Mouse (Mus musculus) midbrain, embryonic 16.5 days (tissue): ENCODE measurements at regions not wholly inside any gene's neighbourhood (a gene's known extent, or its start where the extent isn't known, plus 50 kb on each side); places are given as distances from the start of the nearest gene placed in this dataset.

Source experiments
- ATAC-seq: fragments of 200-750 bp; cut with Nextera tagmentation; 2 replicates; pipeline ENCODE4 v1.8.0; 2017; ENCODE audit warnings: moderate TSS enrichment
- H3K27ac ChIP-seq: fragments of 300-500 bp; sonication (generic); 2 replicates; pipeline ENCODE4 v1.5.1; 2014; ENCODE audit warnings: mild to moderate bottlenecking, low read length, mixed read lengths
- H3K27me3 ChIP-seq: fragments of 300-500 bp; sonication (generic); 2 replicates; pipeline ENCODE4 v1.6.1; 2014; ENCODE audit warnings: low read depth, low read length, mixed read lengths; ENCODE audit not compliant: control insufficient read depth, insufficient read depth
- H3K36me3 ChIP-seq: fragments of 300-500 bp; sonication (generic); 2 replicates; pipeline ENCODE4 v1.6.1; 2014; ENCODE audit warnings: mild to moderate bottlenecking, low read length, moderate library complexity, mixed read lengths; ENCODE audit not compliant: control insufficient read depth, insufficient read depth
- H3K4me1 ChIP-seq: fragments of 300-500 bp; sonication (generic); 2 replicates; pipeline ENCODE4 v1.6.1; 2014; ENCODE audit warnings: mild to moderate bottlenecking, low read length, mixed read lengths; ENCODE audit not compliant: control insufficient read depth, insufficient read depth
- H3K4me2 ChIP-seq: fragments of 300-500 bp; sonication (generic); 2 replicates; pipeline ENCODE4 v1.6.1; 2014; ENCODE audit warnings: mild to moderate bottlenecking, low read length, mixed read lengths
- H3K4me3 ChIP-seq: fragments of 300-500 bp; sonication (generic); 2 replicates; pipeline ENCODE4 v1.5.1; 2014; ENCODE audit warnings: low read depth, mild to moderate bottlenecking, low read length, moderate library complexity, mixed read lengths
- H3K9ac ChIP-seq: fragments of 300-500 bp; sonication (generic); 2 replicates; pipeline ENCODE4 v1.6.1; 2014; ENCODE audit warnings: low read depth, low read length, mixed read lengths
- H3K9me3 ChIP-seq: fragments of 300-500 bp; sonication (generic); replicated peaks from 2 replicates; pipeline ENCODE4 v1.6.1; 2014; ENCODE audit warnings: mild to moderate bottlenecking, low read length, mixed read lengths; ENCODE audit not compliant: control insufficient read depth, poor library complexity, severe bottlenecking
- WGBS: fragments of 180-500 bp; shearing (Covaris S2); extraction: QIAGEN DNeasy Blood & Tissue Kit; methylation state at CpG from one replicate; pipeline ENCODE4 v1.1.7; 2014; 5-methylcytosine and 5-hydroxymethylcytosine counted together

DNA sequence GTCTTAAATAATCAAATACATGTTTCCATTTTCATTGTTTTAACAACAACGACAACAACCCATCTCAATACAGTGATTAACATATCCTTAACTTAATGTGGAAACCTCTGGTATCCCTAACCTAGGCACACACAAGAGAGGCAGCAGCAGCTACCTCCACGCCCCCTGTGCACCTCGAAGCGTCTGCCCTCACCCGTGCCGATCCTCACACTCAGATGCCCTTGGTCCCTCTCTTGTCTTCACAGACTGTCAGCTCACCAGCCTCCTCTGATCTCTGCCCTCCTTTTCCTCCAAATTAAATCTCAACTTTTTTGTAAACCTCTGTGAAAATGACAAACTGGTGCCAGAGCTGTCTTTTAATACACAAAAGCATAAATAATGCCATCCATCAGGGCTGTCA, 185.2 kb downstream of the Gm45692 start:
- ATAC-seq = no peak; the same call in 1 of the 2 replicates
- no peaks in the 10 kb centered on the region for H3K9me3 ChIP-seq
- no peaks in the 10 kb centered on the region for H3K27me3 ChIP-seq
- H3K4me3 ChIP-seq = no peak overlapping the region
- H3K4me1 ChIP-seq = peaks cover 3% of the 10 kb centered on the region; the same call in 1 of the 2 replicates
- no peak overlapping the region for H3K27ac ChIP-seq
- H3K36me3 ChIP-seq = no peaks in the 10 kb centered on the region
- WGBS = 73% methylated on average over 6 of the region's 6 CpGs
- H3K4me2 ChIP-seq = no peak overlapping the region
- H3K9ac ChIP-seq = no peak overlapping the region

- Histone ChIP-seq H3K9me3 (no peaks in the 10 kb centered on the region), H3K4me2 (no peak overlapping the region), H3K27ac (no peak overlapping the region), H3K4me1 (peaks cover 3% of the 10 kb centered on the region; the same call in 1 of the 2 replicates), H3K36me3 (no peaks in the 10 kb centered on the region), H3K9ac (no peak overlapping the region), H3K27me3 (no peaks in the 10 kb centered on the region), H3K4me3 (no peak overlapping the region)
- 57% methylated on average over 18 of the region's 18 CpGs for WGBS
- peak; percentile 80 for ATAC-seq
Measured at GRCm38 (mm10) chr8:26305061-26305879, 185.9 kb downstream of the Gm45692 start.

- no peaks in the 10 kb centered on the region for H3K27me3 ChIP-seq
- no peak overlapping the region for H3K9ac ChIP-seq
- no peak overlapping the region for H3K4me2 ChIP-seq
- no peak overlapping the region for H3K4me3 ChIP-seq
- H3K9me3 ChIP-seq = no peaks in the 10 kb centered on the region
- ATAC-seq = no peak
- 36% methylated on average over 15 of the region's 15 CpGs for WGBS
- H3K4me1 ChIP-seq = peaks cover 3% of the 10 kb centered on the region; the same call in 1 of the 2 replicates
- no peak overlapping the region for H3K27ac ChIP-seq
- H3K36me3 ChIP-seq = no peaks in the 10 kb centered on the region
Measured at GRCm38 (mm10) chr8:26308121-26308641, 188.8 kb downstream of the Gm45692 start.

DNA sequence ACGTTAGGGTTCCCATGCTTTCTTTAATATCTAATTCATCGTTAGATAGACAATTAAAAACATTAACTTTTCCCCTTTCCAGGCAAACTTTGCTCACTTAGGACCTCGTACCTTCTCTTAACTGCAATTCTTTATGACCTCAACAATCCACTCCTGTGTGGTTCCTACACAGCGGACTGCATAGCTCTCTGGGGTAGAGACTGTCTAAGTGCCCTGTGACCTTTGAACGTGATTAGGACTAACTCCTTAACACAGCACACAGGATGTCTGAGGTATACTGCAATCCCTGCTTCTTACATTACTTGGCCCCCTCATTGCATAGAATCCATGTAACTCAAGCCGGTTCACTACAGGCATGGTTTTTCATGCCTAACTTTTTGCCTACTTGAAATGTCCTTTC, 190.4 kb downstream of the Gm45692 start:
- Histone ChIP-seq H3K9ac (no peak overlapping the region), H3K36me3 (no peaks in the 10 kb centered on the region), H3K27ac (no peak overlapping the region), H3K4me1 (peaks cover 3% of the 10 kb centered on the region; the same call in 1 of the 2 replicates), H3K27me3 (no peaks in the 10 kb centered on the region), H3K4me3 (no peak overlapping the region), H3K9me3 (no peaks in the 10 kb centered on the region), H3K4me2 (no peak overlapping the region)
- no peak for ATAC-seq
- WGBS = 87% methylated on average over 6 of the region's 6 CpGs

DNA sequence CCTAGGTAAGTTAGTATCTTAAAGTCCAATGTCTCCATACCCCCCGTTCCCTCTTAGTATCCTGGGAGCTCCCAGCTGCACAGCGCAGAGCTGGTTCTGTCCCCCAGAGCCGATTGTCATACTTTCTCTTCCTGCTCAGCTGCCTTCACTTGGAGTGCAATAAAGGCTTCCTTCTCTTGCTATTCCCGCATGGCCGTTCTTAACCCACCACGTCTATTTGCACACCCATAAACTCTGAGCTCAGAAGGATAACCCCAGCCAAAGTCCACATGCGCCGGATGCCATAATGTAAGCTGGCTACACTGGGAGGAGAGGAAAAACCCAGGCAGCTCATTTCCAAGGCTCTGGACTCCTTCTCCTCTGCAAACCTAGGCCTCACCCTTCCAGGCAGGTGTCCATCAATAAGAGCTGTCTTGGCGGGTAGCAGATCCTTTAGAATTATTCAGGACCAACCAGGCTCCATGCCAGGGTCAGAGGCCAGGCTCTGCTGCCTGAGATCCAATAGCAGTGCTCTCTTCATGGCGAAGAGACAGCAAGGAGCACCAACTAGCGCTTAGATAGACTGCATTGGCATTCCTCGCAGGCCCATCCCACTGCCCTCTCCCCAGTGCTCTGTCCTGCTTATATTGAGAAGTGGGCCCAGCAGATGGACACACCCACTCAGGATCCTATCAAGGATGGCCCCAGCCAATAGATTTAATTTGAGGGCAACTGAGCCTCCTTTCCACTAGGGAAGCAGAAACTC, 204.4 kb downstream of the Gm45692 start:
- H3K4me3 ChIP-seq = no peak overlapping the region
- no peak overlapping the region for H3K9ac ChIP-seq
- no peaks in the 10 kb centered on the region for H3K27me3 ChIP-seq
- no peak for ATAC-seq
- no peaks in the 10 kb centered on the region for H3K4me1 ChIP-seq
- H3K4me2 ChIP-seq = no peak overlapping the region
- H3K27ac ChIP-seq = no peak overlapping the region
- H3K9me3 ChIP-seq = no peaks in the 10 kb centered on the region
- H3K36me3 ChIP-seq = no peaks in the 10 kb centered on the region
- WGBS = 93% methylated on average over 12 of the region's 12 CpGs

DNA sequence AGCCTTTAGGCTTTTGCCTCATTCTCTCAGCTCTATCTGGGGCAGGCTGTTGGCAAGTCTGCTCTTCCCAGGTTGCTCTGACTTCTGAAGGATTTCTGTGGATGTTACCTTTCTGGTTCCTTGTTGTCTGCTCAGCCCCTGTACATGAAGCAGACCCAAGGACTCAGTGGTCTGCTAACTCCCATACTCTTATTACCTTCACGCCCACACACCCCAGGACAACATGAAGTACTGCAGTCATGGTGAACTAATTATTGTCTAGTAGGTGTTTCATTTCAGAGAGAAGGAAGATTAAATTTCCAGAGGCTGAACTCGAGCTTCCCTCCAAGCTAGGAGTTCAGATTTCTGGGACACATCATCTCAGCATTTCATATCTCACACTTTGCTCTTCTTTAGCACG, 205.3 kb downstream of the Gm45692 start:
- Histone ChIP-seq H3K36me3 (no peaks in the 10 kb centered on the region), H3K4me2 (no peak overlapping the region), H3K4me3 (no peak overlapping the region), H3K9ac (no peak overlapping the region), H3K4me1 (no peaks in the 10 kb centered on the region), H3K27ac (no peak overlapping the region), H3K9me3 (no peaks in the 10 kb centered on the region), H3K27me3 (no peaks in the 10 kb centered on the region)
- no peak for ATAC-seq
- whole genome bisulfite sequencing = 74% methylated on average over 3 of the region's 3 CpGs

DNA sequence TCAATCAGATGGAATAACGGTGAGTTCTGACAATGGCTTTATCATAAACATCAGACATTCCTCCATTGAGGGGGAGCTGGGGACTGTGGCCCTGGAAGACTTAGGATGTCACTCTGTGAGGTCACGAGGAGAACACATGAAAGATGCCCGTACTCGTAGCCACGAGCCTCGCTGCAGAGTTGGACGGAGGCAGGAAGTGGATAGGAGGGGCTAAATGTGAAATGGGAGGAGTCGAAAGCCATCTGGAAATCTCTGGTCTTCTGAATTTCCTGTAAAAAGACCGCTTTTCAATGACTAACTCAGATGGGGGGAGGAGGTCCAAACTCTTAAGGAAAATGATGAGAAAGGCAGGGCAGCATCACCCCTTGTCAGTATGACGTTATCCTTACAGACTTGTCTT, 210.5 kb downstream of the Gm45692 start:
- Histone ChIP-seq H3K27ac (no peak overlapping the region), H3K4me2 (no peak overlapping the region), H3K4me1 (no peaks in the 10 kb centered on the region), H3K4me3 (no peak overlapping the region), H3K9ac (no peak overlapping the region), H3K27me3 (no peaks in the 10 kb centered on the region), H3K9me3 (no peaks in the 10 kb centered on the region), H3K36me3 (no peaks in the 10 kb centered on the region)
- WGBS = 83% methylated on average over 10 of the region's 10 CpGs
- ATAC-seq = no peak

- no peak overlapping the region for H3K4me3 ChIP-seq
- ATAC-seq = no peak
- no peaks in the 10 kb centered on the region for H3K27me3 ChIP-seq
- H3K4me1 ChIP-seq = no peaks in the 10 kb centered on the region
- WGBS = 85% methylated on average over 5 of the region's 5 CpGs
- no peak overlapping the region for H3K4me2 ChIP-seq
- H3K27ac ChIP-seq = no peak overlapping the region
- H3K9ac ChIP-seq = no peak overlapping the region
- H3K9me3 ChIP-seq = no peaks in the 10 kb centered on the region
- H3K36me3 ChIP-seq = no peaks in the 10 kb centered on the region
Measured at GRCm38 (mm10) chr8:26336906-26337650, 217.7 kb downstream of the Gm45692 start.
